ENCODE assay signal across 23 mouse cellular contexts in the genomic region with DNA sequence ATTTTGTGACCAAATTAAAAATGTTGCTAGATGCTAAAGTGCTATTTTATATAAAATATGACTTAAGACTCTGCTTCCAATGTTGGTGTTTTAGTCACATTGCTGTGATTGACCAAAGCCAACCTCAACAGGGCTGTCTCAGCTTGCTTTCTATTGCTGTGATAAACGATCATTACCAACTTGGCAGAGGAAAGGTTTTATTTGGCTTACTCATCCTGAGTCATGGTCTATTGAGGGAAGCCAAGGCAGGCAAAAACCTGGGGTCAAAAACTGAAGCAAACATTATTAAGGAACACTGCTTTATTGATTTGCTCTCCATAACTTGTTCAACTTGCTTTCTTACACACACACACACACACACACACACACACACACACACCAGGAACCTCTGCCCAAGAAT. TPM values are rescaled to one million over a fixed set of nuclear protein-coding genes. Genes with fewer than 3 reads are reported as not detected.
"Had no signal": no experiment of that assay in that cellular context is flagged by ENCODE, and none has a peak within 500 bp of the region (broad histone marks: within the 10 kb centered on the region; RNA-seq: fewer than 3 reads in every experiment).

No protein-coding gene starts in this region.

- H3K27ac ChIP-seq: kidney, postnatal 0 days; layer of hippocampus, adult 2 months; limb, embryonic 12.5 days; liver, embryonic 14.5 days; midbrain, embryonic 10.5 days; neural tube, embryonic 13.5 days had no signal

- H3K9me3 ChIP-seq: limb, embryonic 12.5 days; midbrain, embryonic 10.5 days; neural tube, embryonic 13.5 days had no signal

- H3K9ac ChIP-seq: limb, embryonic 12.5 days; liver, embryonic 14.5 days; neural tube, embryonic 13.5 days had no signal

- ATAC-seq: lung, postnatal 0 days had no signal

- H3K4me1 ChIP-seq: limb, embryonic 12.5 days; midbrain, embryonic 10.5 days; neural tube, embryonic 13.5 days had no signal

- H3K4me3 ChIP-seq: layer of hippocampus, adult 2 months; limb, embryonic 12.5 days; midbrain, embryonic 10.5 days; neural tube, embryonic 13.5 days had no signal

- H3K36me3 ChIP-seq: limb, embryonic 12.5 days; midbrain, embryonic 10.5 days; neural tube, embryonic 13.5 days had no signal

- H3K4me2 ChIP-seq: limb, embryonic 12.5 days; neural tube, embryonic 13.5 days had no signal

- DNase-seq: kidney, adult 9 months; kidney, postnatal 4 days; liver; lung, adult 2 months; lung, postnatal 4 days; midbrain, embryonic 14.5 days; retina, postnatal 1 day; right cerebral cortex, postnatal 14 days; thymus, postnatal 36 days had no signal

RNA-seq across cellular contexts. Expression of a gene that starts 1.5 kb away (rescaled TPM):
- total RNA-seq: layer of hippocampus, postnatal 10 days; left cerebral cortex, postnatal 36 days; megakaryocyte, adult 5-6 weeks; monocyte, adult 5-6 weeks had no signal
- polyA plus RNA-seq: kidney, postnatal 0 days; limb, embryonic 12.5 days; liver, embryonic 14.5 days; lung, adult 2 months; lung, postnatal 0 days; midbrain, embryonic 10.5 days; midbrain, embryonic 14.5 days; neural tube, embryonic 13.5 days; spleen, adult 2 months; stomach, embryonic 16.5 days; thymus, postnatal 0 days had no signal

RNA-seq across cellular contexts. Expression of a gene that starts 10.5 kb away (rescaled TPM):
- total RNA-seq: layer of hippocampus, adult 2 months; layer of hippocampus, postnatal 10 days; left cerebral cortex, postnatal 36 days; megakaryocyte, adult 5-6 weeks; monocyte, adult 5-6 weeks had no signal
- polyA plus RNA-seq: kidney, postnatal 0 days; limb, embryonic 12.5 days; liver, embryonic 14.5 days; lung, adult 2 months; lung, postnatal 0 days; midbrain, embryonic 10.5 days; midbrain, embryonic 14.5 days; neural tube, embryonic 13.5 days; spleen, adult 2 months; stomach, embryonic 16.5 days; thymus, postnatal 0 days had no signal

RNA-seq across cellular contexts. Expression of a gene that starts 21.8 kb away (rescaled TPM):
- total RNA-seq: layer of hippocampus, adult 2 months; layer of hippocampus, postnatal 10 days; left cerebral cortex, postnatal 36 days; megakaryocyte, adult 5-6 weeks; monocyte, adult 5-6 weeks had no signal
- polyA plus RNA-seq: kidney, postnatal 0 days; limb, embryonic 12.5 days; liver, embryonic 14.5 days; lung, adult 2 months; lung, postnatal 0 days; midbrain, embryonic 10.5 days; midbrain, embryonic 14.5 days; neural tube, embryonic 13.5 days; spleen, adult 2 months; stomach, embryonic 16.5 days; thymus, postnatal 0 days had no signal

RNA-seq across cellular contexts. Expression of a gene that starts 30.5 kb away (rescaled TPM):
- total RNA-seq: layer of hippocampus, adult 2 months; layer of hippocampus, postnatal 10 days; left cerebral cortex, postnatal 36 days; megakaryocyte, adult 5-6 weeks; monocyte, adult 5-6 weeks had no signal
- polyA plus RNA-seq: kidney, postnatal 0 days; limb, embryonic 12.5 days; liver, embryonic 14.5 days; lung, adult 2 months; lung, postnatal 0 days; midbrain, embryonic 10.5 days; midbrain, embryonic 14.5 days; neural tube, embryonic 13.5 days; spleen, adult 2 months; stomach, embryonic 16.5 days; thymus, postnatal 0 days had no signal
